Mouse (Mus musculus) adrenal gland, adult 18-20 months (tissue): ENCODE results near the gene Olfr1102. TPM values are rescaled to one million over a fixed set of nuclear protein-coding genes. Genes with fewer than 3 reads are reported as not detected.

Source experiments
- DNase-seq, 2 experiments: peaks; one replicate each; pipeline ENCODE4 v3.0.0; 2021 to 2022; ENCODE audit warnings: low spot score in 2 of 2
- long read RNA-seq, 2 experiments: library from polyadenylated mRNA; stranded (forward); transcript quantifications; one replicate each; pipeline ENCODE4 v2.0.0; 2021
- total RNA-seq, 2 experiments: library from RNA; stranded (reverse); gene quantifications; 1 replicate in 1 of 2; 2 replicates in 1 of 2; pipeline ENCODE4 v1.2.3; 2021

The Olfr1102 gene
- not detected for total RNA-seq
- long read RNA-seq, experiment 1: 0 reads
- long read RNA-seq, experiment 2: 0 reads

GRCm38 (mm10) chr2:86998098-86998497, at the start of gene Olfr1102:
Olfr1102 (plus strand) TSS chr2:86998398.
- no peak for DNase-seq

- no peak for DNase-seq
These were observed 37.6 kb upstream of the Olfr1102 start, which contains the start of gene Olfr1099 for GRCm38 (mm10) chr2:86960593-86960992. Olfr1099 (minus strand) TSS chr2:86960693.

GRCm38 (mm10) chr2:86979854-86980253, 18.3 kb upstream of the Olfr1102 start, which contains the start of gene Olfr1100:
Olfr1100 (minus strand) TSS chr2:86979954.
- no peak for DNase-seq

DNA sequence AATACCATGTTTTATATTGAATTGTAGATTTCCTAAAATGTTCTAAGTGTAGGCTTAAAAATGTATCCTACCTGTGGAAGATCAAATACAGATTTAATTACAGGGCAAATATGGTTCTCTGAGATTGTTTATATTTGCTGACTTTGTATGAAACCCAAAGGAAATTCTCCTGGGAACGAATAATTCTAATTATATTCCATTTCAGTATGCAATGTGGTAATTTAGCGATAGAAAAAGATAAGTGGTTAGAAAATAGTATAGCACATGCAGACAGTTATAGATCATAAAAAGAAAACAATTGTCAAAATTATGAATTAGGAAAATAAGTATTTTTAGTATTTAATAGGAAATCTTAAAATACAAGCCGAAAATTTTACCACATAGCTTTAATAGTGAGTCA, 7.1 kb upstream of the Olfr1102 start, which contains the start of gene Olfr1101:
Gene Olfr1101 (minus strand): TSS at position 101 of the 400 bp plus-strand sequence.
- DNase-seq: no peak

- DNase-seq: no peak
These were observed 28.8 kb downstream of the Olfr1102 start, which contains the start of gene Olfr1104 for GRCm38 (mm10) chr2:87026980-87027379. Olfr1104 (minus strand) TSS chr2:87027080.

DNA sequence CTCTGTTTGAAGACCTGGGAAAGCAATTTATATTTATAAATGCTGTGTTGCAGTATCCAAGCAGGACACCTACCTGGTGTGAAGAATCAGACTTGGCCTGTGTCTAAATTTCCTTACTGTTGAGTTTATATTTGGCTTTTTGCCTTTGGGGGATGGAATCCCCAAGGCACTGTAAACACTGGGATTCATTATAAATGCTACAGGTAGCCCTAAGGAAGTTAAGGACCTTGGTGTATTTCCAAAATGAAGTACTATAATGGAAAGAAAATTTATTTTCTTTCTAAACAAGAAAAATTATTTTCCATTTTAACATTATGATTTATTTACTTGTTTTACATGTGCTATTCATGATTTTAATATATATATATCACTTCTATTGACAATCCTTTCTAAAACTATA, 38.2 kb downstream of the Olfr1102 start, which contains the start of gene Olfr1105:
Gene Olfr1105 (minus strand): TSS at position 101 of the 400 bp plus-strand sequence.
- DNase-seq: no peak

GRCm38 (mm10) chr2:87052173-87052572, 54.0 kb downstream of the Olfr1102 start, which contains the start of gene Olfr1106:
Olfr1106 (minus strand) TSS chr2:87052273.
- DNase-seq: no peak

Other genes with a start within 250 kb of the Olfr1102 start
- not detected for gene Olfr1090, start 239.4 kb upstream of the Olfr1102 start, total RNA-seq
- gene Olfr1093, start 215.9 kb upstream of the Olfr1102 start, total RNA-seq: not detected
- gene Olfr141, start 188.4 kb upstream of the Olfr1102 start, total RNA-seq: not detected
- not detected for gene Olfr1094, start 173.7 kb upstream of the Olfr1102 start, total RNA-seq
- gene Olfr1095, start 146.7 kb upstream of the Olfr1102 start, total RNA-seq: not detected
- gene Gm13723, start 123.6 kb upstream of the Olfr1102 start, total RNA-seq: not detected
- not detected for gene Olfr1097, start 106.2 kb upstream of the Olfr1102 start, total RNA-seq
- not detected for gene Olfr1098, start 73.9 kb upstream of the Olfr1102 start, total RNA-seq
- gene Olfr1099, start 37.7 kb upstream of the Olfr1102 start, total RNA-seq: not detected
- gene Olfr1100, start 18.4 kb upstream of the Olfr1102 start, total RNA-seq: not detected
- gene Olfr1101, start 7.2 kb upstream of the Olfr1102 start, total RNA-seq: not detected
- gene Olfr1104, start 28.7 kb downstream of the Olfr1102 start, total RNA-seq: not detected
- gene Olfr1105, start 38.1 kb downstream of the Olfr1102 start, total RNA-seq: not detected
- not detected for gene Olfr1106, start 53.9 kb downstream of the Olfr1102 start, total RNA-seq
- gene Olfr1107, start 77.4 kb downstream of the Olfr1102 start, total RNA-seq: not detected
- gene Olfr1109, start 97.6 kb downstream of the Olfr1102 start, total RNA-seq: not detected
- gene Olfr259, start 116.2 kb downstream of the Olfr1102 start, total RNA-seq: not detected
- gene Olfr1110, start 141.9 kb downstream of the Olfr1102 start, total RNA-seq: not detected
- gene Olfr1111, start 154.2 kb downstream of the Olfr1102 start, total RNA-seq: not detected
- not detected for gene Olfr1112, start 189.4 kb downstream of the Olfr1102 start, total RNA-seq
- not detected for gene Olfr1113, start 210.6 kb downstream of the Olfr1102 start, total RNA-seq
- gene Olfr1115, start 249.6 kb downstream of the Olfr1102 start, total RNA-seq: not detected